Mouse (Mus musculus): ENCODE measurements at regions not wholly inside any gene's neighbourhood (a gene's known extent, or its start where the extent isn't known, plus 50 kb on each side); places are given as distances from the start of the nearest gene placed in this dataset.

GRCm38 (mm10) chr14:21932771-21933170 lies 56.6 kb downstream of the Zfp503 start:
- DNase-seq, result no peak

- DNase-seq, result no peak
These were observed 57.5 kb downstream of the Zfp503 start for GRCm38 (mm10) chr14:21931944-21932343.

- DNase-seq, result no peak
These were observed 60.4 kb downstream of the Zfp503 start for GRCm38 (mm10) chr14:21929048-21929447.

- DNase-seq, result no peak
These were observed 67.9 kb upstream of the Comtd1 start for GRCm38 (mm10) chr14:21916671-21917070.

- DNase-seq, result peak; percentile 75
These were observed 56.0 kb upstream of the Comtd1 start for GRCm38 (mm10) chr14:21904498-21905395.

GRCm38 (mm10) chr14:21903562-21904497 lies 55.1 kb upstream of the Comtd1 start:
- DNase-seq, result peak; percentile 92

- no peak for DNase-seq
These were observed 54.1 kb upstream of the Comtd1 start for GRCm38 (mm10) chr14:21902856-21903255.

- no peak for DNase-seq
These were observed 53.7 kb upstream of the Comtd1 start for GRCm38 (mm10) chr14:21902456-21902855.

- DNase-seq, result no peak
These were observed 52.2 kb upstream of the Comtd1 start for GRCm38 (mm10) chr14:21900951-21901350.

GRCm38 (mm10) chr14:21900516-21900915 lies 51.7 kb upstream of the Comtd1 start:
- DNase-seq, result no peak
